Comparison of ENCODE assay signal across 11 mouse cellular contexts in the genomic region with DNA sequence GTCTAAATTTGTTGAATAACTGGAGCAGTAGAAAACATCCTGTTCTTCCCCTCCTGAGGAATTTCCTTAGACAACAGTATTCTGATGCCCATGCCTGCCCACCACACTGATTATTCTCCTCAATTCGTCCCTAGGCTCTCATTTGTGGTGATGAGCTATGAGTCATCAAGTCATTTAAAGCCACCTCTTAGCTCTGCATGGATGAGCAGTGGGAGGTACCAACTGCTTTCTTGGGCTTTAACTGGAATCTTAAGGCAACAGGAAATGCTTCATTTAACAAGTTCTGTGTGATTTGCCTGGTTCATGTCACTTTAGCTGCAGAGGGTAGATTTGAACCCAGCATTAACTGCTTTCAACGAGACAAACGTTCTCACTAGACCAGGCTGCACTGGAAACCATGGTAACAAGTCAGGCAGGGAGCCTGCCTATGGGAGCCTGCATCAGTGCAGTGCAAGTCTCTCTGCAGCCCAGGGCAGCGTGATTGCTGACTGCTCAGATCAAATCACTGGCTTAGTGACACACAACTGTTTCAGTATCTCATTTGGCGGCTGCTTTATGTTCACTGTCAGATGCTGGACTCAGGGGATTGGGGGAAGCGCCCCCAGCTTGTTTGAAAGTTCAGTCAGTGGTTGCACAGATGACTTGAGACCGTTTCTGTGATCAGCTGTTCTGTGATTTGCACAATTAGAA.
DNase-seq lines count a peak whose midpoint lies in the region; ATAC-seq lines count a peak whose summit lies in the region.
"Had no signal": no experiment of that assay in that cellular context is flagged by ENCODE, and none has a peak within 500 bp of the region (broad histone marks: within the 10 kb centered on the region; RNA-seq: fewer than 3 reads in every experiment).

No protein-coding gene starts in this region.

- H3K9me3 ChIP-seq in forebrain, embryonic 12.5 days: no peaks in the 10 kb centered on the region
- H3K9me3 ChIP-seq in midbrain, embryonic 10.5 days (replicated peaks): no peaks in the 10 kb centered on the region
- H3K9me3 ChIP-seq: heart, embryonic 10.5 days; megakaryocyte, embryonic 14.5 days had no signal

- no peak overlapping the region for H3K27ac ChIP-seq in forebrain, embryonic 12.5 days
- peak overlapping the region; percentile 46 for H3K27ac ChIP-seq in midbrain, embryonic 10.5 days (replicated peaks)
- H3K27ac ChIP-seq: heart, embryonic 10.5 days; left cerebral cortex, adult 2 months had no signal

- H3K4me3 ChIP-seq in forebrain, embryonic 12.5 days (replicated peaks): no peak overlapping the region
- H3K4me3 ChIP-seq in midbrain, embryonic 10.5 days: no peak overlapping the region
- H3K4me3 ChIP-seq: heart, embryonic 10.5 days; left cerebral cortex, adult 2 months; megakaryocyte, embryonic 14.5 days had no signal

- 12% methylated on average over 7 of the region's 7 CpGs for WGBS in forebrain, embryonic 12.5 days
- WGBS in midbrain, embryonic 10.5 days: 7% methylated on average over 7 of the region's 7 CpGs

- peaks cover 15% of the 10 kb centered on the region for H3K27me3 ChIP-seq in forebrain, embryonic 12.5 days
- H3K27me3 ChIP-seq in midbrain, embryonic 10.5 days (ENCODE audit: low read depth, poor library complexity, severe bottlenecking): peaks cover 62% of the 10 kb centered on the region
- H3K27me3 ChIP-seq: megakaryocyte, embryonic 14.5 days had no signal

- no peak overlapping the region for H3K4me2 ChIP-seq in forebrain, embryonic 12.5 days

- peak; percentile 36 to 37 for DNase-seq in right cerebral cortex, postnatal 10 days (ENCODE audit: low spot score in 2 of 2)
- DNase-seq in right cerebral cortex, postnatal 14 days: no peak
- peak; percentile 67 for DNase-seq in midbrain, embryonic 10.5 days (ENCODE audit: low spot score)
- peak; percentile 4 for DNase-seq in yolk sac, embryonic 10.5 days (ENCODE audit: low spot score)
- DNase-seq in urinary bladder, postnatal 4 days (ENCODE audit: low spot score in 2 of 2): no peak
- no peak for DNase-seq in spleen, adult 12 weeks (ENCODE audit: low spot score)
- DNase-seq: cerebellum, adult 9-11 months had no signal

- no peak overlapping the region for H3K9ac ChIP-seq in forebrain, embryonic 12.5 days

- H3K36me3 ChIP-seq in forebrain, embryonic 12.5 days (replicated peaks): no peaks in the 10 kb centered on the region
- no peaks in the 10 kb centered on the region for H3K36me3 ChIP-seq in midbrain, embryonic 10.5 days
- H3K36me3 ChIP-seq: heart, embryonic 10.5 days had no signal

- ATAC-seq in forebrain, embryonic 12.5 days (ENCODE audit: low FRiP score): peak; percentile 89

- H3K4me1 ChIP-seq in forebrain, embryonic 12.5 days: peaks cover 14% of the 10 kb centered on the region
- peaks cover 22% of the 10 kb centered on the region for H3K4me1 ChIP-seq in midbrain, embryonic 10.5 days
- H3K4me1 ChIP-seq: heart, embryonic 10.5 days; megakaryocyte, embryonic 14.5 days had no signal

Comparison
In these comparisons a context has a peak if more than half of its experiments do, and no peak if none do; other contexts are left out.
1. DNase-seq: peak in right cerebral cortex, postnatal 10 days (2 of 2), midbrain, embryonic 10.5 days (single experiment) and yolk sac, embryonic 10.5 days (single experiment); none in right cerebral cortex, postnatal 14 days (single experiment), urinary bladder, postnatal 4 days (0 of 2) and spleen, adult 12 weeks (single experiment).